Mouse (Mus musculus) stomach, postnatal 0 days (tissue): ENCODE data around the gene Smarcb1. TPM values are rescaled to one million over a fixed set of nuclear protein-coding genes. Genes with fewer than 3 reads are reported as not detected.
"Not testable (repeated sequence)": the region's sequence is repeated elsewhere in the genome, so short reads cannot be mapped to it uniquely, and the experiment has no call there.

Source experiments
- ATAC-seq: fragments of 200-750 bp; cut with Nextera tagmentation; 2 replicates; pipeline ENCODE4 v1.8.0; 2017; ENCODE audit not compliant: low FRiP score, low TSS enrichment
- DNase-seq: peaks from one replicate; pipeline ENCODE4 v3.0.0-alpha.2; 2016; ENCODE audit warnings: low spot score
- H3K27ac ChIP-seq: fragments of 300-500 bp; sonication (generic); replicated peaks from 2 replicates; pipeline ENCODE4 v1.5.1; 2014; ENCODE audit warnings: mild to moderate bottlenecking, control low read depth
- H3K27me3 ChIP-seq: fragments of 300-500 bp; sonication (generic); 2 replicates; pipeline ENCODE4 v1.6.1; 2014; ENCODE audit warnings: low read length; ENCODE audit not compliant: control insufficient read depth, insufficient read depth
- H3K36me3 ChIP-seq: fragments of 300-500 bp; sonication (generic); 2 replicates; pipeline ENCODE4 v1.6.1; 2014; ENCODE audit warnings: low read length, mixed read lengths; ENCODE audit not compliant: control insufficient read depth, insufficient read depth
- H3K4me1 ChIP-seq: fragments of 300-500 bp; sonication (generic); replicated peaks from 2 replicates; pipeline ENCODE4 v1.6.1; 2014; ENCODE audit warnings: antibody characterized with exemption; ENCODE audit not compliant: control insufficient read depth, insufficient read depth
- H3K4me2 ChIP-seq: fragments of 300-500 bp; sonication (generic); replicated peaks from 2 replicates; pipeline ENCODE4 v1.6.1; 2014; ENCODE audit warnings: low read depth, mild to moderate bottlenecking, control low read depth, moderate library complexity
- H3K4me3 ChIP-seq: fragments of 300-500 bp; sonication (generic); 2 replicates; pipeline ENCODE4 v1.5.1; 2014; ENCODE audit warnings: low read depth, low read length, control low read depth
- H3K9ac ChIP-seq: fragments of 300-500 bp; sonication (generic); 2 replicates; pipeline ENCODE4 v1.6.1; 2014; ENCODE audit warnings: mild to moderate bottlenecking, low read length, control low read depth, mixed read lengths
- H3K9me3 ChIP-seq: fragments of 300-500 bp; sonication (generic); 2 replicates; pipeline ENCODE4 v1.6.1; 2016; ENCODE audit warnings: low read length; ENCODE audit not compliant: control insufficient read depth
- CTCF ChIP-seq: IDR thresholded peaks from 2 replicates; pipeline ENCODE4 v1.5.1; 2016; ENCODE audit warnings: antibody characterized with exemption, low read depth, mild to moderate bottlenecking, moderate library complexity
- EP300 ChIP-seq: optimal IDR thresholded peaks from 2 replicates; pipeline ENCODE3; 2016; ENCODE audit warnings: antibody characterized with exemption
- WGBS: fragments of 180-500 bp; shearing (Covaris S2); extraction: QIAGEN DNeasy Blood & Tissue Kit; methylation state at CpG from one replicate; pipeline ENCODE4 v1.1.7; 2014; 5-methylcytosine and 5-hydroxymethylcytosine counted together
- polyA plus RNA-seq: library from polyadenylated mRNA; unstranded; fragments of >200 nt; fragmentation: Nextera tagmentation; extraction: Ambion mirVana; gene quantifications from 2 replicates; pipeline ENCODE4 v1.2.1, GENCODE M21; 2015

The Smarcb1 gene
- polyA plus RNA-seq, 1 experiment from 2014 or later = 81.9 TPM

- WGBS = 42% methylated on average over 8 of the region's 8 CpGs
- Histone ChIP-seq H3K27ac (no peak overlapping the region), H3K4me1 (no peaks in the 10 kb centered on the region), H3K36me3 (no peaks in the 10 kb centered on the region), H3K4me2 (no peak overlapping the region), H3K9ac (no peak overlapping the region), H3K27me3 (no peaks in the 10 kb centered on the region), H3K9me3 (no peaks in the 10 kb centered on the region), H3K4me3 (no peak overlapping the region)
- DNase-seq = no peak
- no peak for ATAC-seq
- TF ChIP-seq EP300 = no peak
- TF ChIP-seq CTCF = no peak
Measured at GRCm38 (mm10) chr10:75889406-75890153, 31.8 kb downstream of the Smarcb1 start.

GRCm38 (mm10) chr10:75887504-75887903 lies 33.9 kb downstream of the Smarcb1 start:
- DNase-seq, H3K9ac ChIP-seq, H3K9me3 ChIP-seq, ATAC-seq, H3K27ac ChIP-seq, H3K36me3 ChIP-seq, H3K4me2 ChIP-seq, H3K4me3 ChIP-seq, H3K27me3 ChIP-seq, H3K4me1 ChIP-seq: not testable (repeated sequence)
- WGBS = 79% methylated on average over 5 of the region's 5 CpGs

GRCm38 (mm10) chr10:75884742-75885141 lies 36.7 kb downstream of the Smarcb1 start:
- ATAC-seq = no peak
- H3K9ac ChIP-seq = no peak overlapping the region
- H3K36me3 ChIP-seq = no peaks in the 10 kb centered on the region
- TF ChIP-seq CTCF = no peak
- TF ChIP-seq EP300 = no peak
- no peak overlapping the region for H3K4me3 ChIP-seq
- no peak overlapping the region for H3K27ac ChIP-seq
- WGBS = 90% methylated on average over 8 of the region's 8 CpGs
- no peaks in the 10 kb centered on the region for H3K27me3 ChIP-seq
- no peak for DNase-seq
- H3K4me2 ChIP-seq = no peak overlapping the region
- no peaks in the 10 kb centered on the region for H3K9me3 ChIP-seq
- H3K4me1 ChIP-seq = no peaks in the 10 kb centered on the region

GRCm38 (mm10) chr10:75883232-75883552 lies 38.2 kb downstream of the Smarcb1 start:
- ATAC-seq = peak; percentile 81

GRCm38 (mm10) chr10:75882433-75883231 lies 38.8 kb downstream of the Smarcb1 start:
- H3K9ac ChIP-seq = no peak overlapping the region
- ATAC-seq (no peak; the same call in 1 of the 2 replicates), DNase-seq (no peak)
- H3K36me3 ChIP-seq = no peaks in the 10 kb centered on the region
- H3K27ac ChIP-seq = peak overlapping the region; percentile 45; the same call in 1 of the 2 replicates
- H3K9me3 ChIP-seq = no peaks in the 10 kb centered on the region
- WGBS = 17% methylated on average over 15 of the region's 15 CpGs
- H3K4me3 ChIP-seq = no peak overlapping the region
- H3K4me1 ChIP-seq = no peaks in the 10 kb centered on the region
- TF ChIP-seq EP300 (no peak), CTCF (no peak)
- no peaks in the 10 kb centered on the region for H3K27me3 ChIP-seq
- 0 out of 2 replicates have a peak overlapping the region, but pooled peaks have one; percentile 28 for H3K4me2 ChIP-seq

More at GRCm38 (mm10) chr10:75883232-75883552, 38.2 kb downstream of the Smarcb1 start:
- TF ChIP-seq CTCF (peak; percentile 83), EP300 (no peak)
- WGBS = 3% methylated on average over 10 of the region's 10 CpGs
- Histone ChIP-seq H3K27ac (no peak overlapping the region), H3K36me3 (no peaks in the 10 kb centered on the region), H3K4me1 (no peaks in the 10 kb centered on the region), H3K27me3 (no peaks in the 10 kb centered on the region), H3K9me3 (no peaks in the 10 kb centered on the region), H3K4me2 (0 out of 2 replicates have a peak overlapping the region, but pooled peaks have one; percentile 28), H3K4me3 (no peak overlapping the region), H3K9ac (no peak overlapping the region)
- DNase-seq = peak; percentile 84
